Mouse (Mus musculus) kidney, embryonic 15.5 days (tissue): ENCODE results near the gene Sgms1. TPM values are rescaled to one million over a fixed set of nuclear protein-coding genes. Genes with fewer than 3 reads are reported as not detected.

ENCODE experiments used
- ATAC-seq: fragments of 200-750 bp; cut with Nextera tagmentation; replicated peaks from 2 replicates; pipeline ENCODE4 v1.8.0; 2017; ENCODE audit warnings: moderate TSS enrichment; ENCODE audit not compliant: low FRiP score
- H3K27ac ChIP-seq: fragments of 300-500 bp; sonication (generic); 2 replicates; pipeline ENCODE4 v1.5.1; 2015; ENCODE audit warnings: mild to moderate bottlenecking, inconsistent platforms
- H3K27me3 ChIP-seq: fragments of 300-500 bp; sonication (generic); 2 replicates; pipeline ENCODE4 v1.6.1; 2015; ENCODE audit warnings: inconsistent platforms
- H3K36me3 ChIP-seq: fragments of 300-500 bp; sonication (generic); 2 replicates; pipeline ENCODE4 v1.6.1; 2015; ENCODE audit warnings: inconsistent platforms
- H3K4me1 ChIP-seq: fragments of 300-500 bp; sonication (generic); 2 replicates; pipeline ENCODE4 v1.6.1; 2015; ENCODE audit warnings: inconsistent platforms
- H3K4me2 ChIP-seq: fragments of 300-500 bp; sonication (generic); 2 replicates; pipeline ENCODE4 v1.6.1; 2015; ENCODE audit warnings: moderate library complexity, mild to moderate bottlenecking, inconsistent platforms
- H3K4me3 ChIP-seq: fragments of 300-500 bp; sonication (generic); replicated peaks from 2 replicates; pipeline ENCODE4 v1.5.1; 2015; ENCODE audit warnings: mild to moderate bottlenecking, inconsistent platforms
- H3K9ac ChIP-seq: fragments of 300-500 bp; sonication (generic); 2 replicates; pipeline ENCODE4 v1.6.1; 2015; ENCODE audit warnings: mild to moderate bottlenecking, inconsistent platforms
- H3K9me3 ChIP-seq: fragments of 300-500 bp; sonication (generic); replicated peaks from 2 replicates; pipeline ENCODE4 v1.6.1; 2016; ENCODE audit warnings: inconsistent platforms
- WGBS: fragments of 180-500 bp; shearing (Covaris S2); methylation state at CpG from one replicate; pipeline ENCODE4 v1.1.7; 2015; ENCODE audit warnings: mixed read lengths; 5-methylcytosine and 5-hydroxymethylcytosine counted together
- polyA plus RNA-seq: library from polyadenylated mRNA; unstranded; fragments of >200 nt; fragmentation: Nextera tagmentation; extraction: Ambion mirVana; gene quantifications from 2 replicates; pipeline ENCODE4 v1.2.1, GENCODE M21; 2015

Gene Sgms1
- polyA plus RNA-seq, 1 experiment from 2014 or later, result 57.0 TPM

DNA sequence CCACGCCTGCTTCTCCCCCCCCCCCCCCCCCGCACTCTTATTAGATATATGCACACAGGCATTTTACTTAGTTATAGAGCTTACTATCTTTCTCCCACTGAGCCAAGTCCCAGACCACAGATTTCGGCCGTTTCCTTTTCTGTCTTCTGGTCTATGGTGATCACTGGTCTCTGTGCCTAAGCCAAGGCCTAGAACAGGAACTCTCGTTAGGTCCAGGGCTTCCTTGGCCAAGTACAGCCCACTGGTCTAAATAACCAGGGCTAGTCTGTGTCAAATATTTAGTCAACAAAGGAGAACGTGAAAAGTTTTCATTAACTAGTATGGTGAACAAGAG lies 150.1 kb downstream of the Sgms1 start:
- H3K9ac ChIP-seq, result no peak overlapping the region
- no peak overlapping the region for H3K4me2 ChIP-seq
- no peaks in the 10 kb centered on the region for H3K27me3 ChIP-seq
- ATAC-seq, result no peak
- no peaks in the 10 kb centered on the region for H3K9me3 ChIP-seq
- no peaks in the 10 kb centered on the region for H3K36me3 ChIP-seq
- 88% methylated on average over 6 of the region's 6 CpGs for WGBS
- peaks cover 38% of the 10 kb centered on the region for H3K4me1 ChIP-seq
- no peak overlapping the region for H3K27ac ChIP-seq
- H3K4me3 ChIP-seq, result no peak overlapping the region

GRCm38 (mm10) chr19:32238722-32239458 lies 150.6 kb downstream of the Sgms1 start:
- 0 out of 2 replicates have a peak, but pooled peaks have one; percentile 41 for ATAC-seq
- H3K4me3 ChIP-seq, result no peak overlapping the region
- H3K27me3 ChIP-seq, result no peaks in the 10 kb centered on the region
- WGBS, result 68% methylated on average over 11 of the region's 11 CpGs
- H3K4me1 ChIP-seq, result peaks cover 38% of the 10 kb centered on the region
- H3K4me2 ChIP-seq, result no peak overlapping the region
- no peaks in the 10 kb centered on the region for H3K36me3 ChIP-seq
- H3K9ac ChIP-seq, result no peak overlapping the region
- H3K9me3 ChIP-seq, result no peaks in the 10 kb centered on the region
- H3K27ac ChIP-seq, result no peak overlapping the region; the same call in 1 of the 2 replicates

- H3K4me2 ChIP-seq, result no peak overlapping the region
- WGBS, result 35% methylated on average over 5 of the region's 5 CpGs
- H3K9ac ChIP-seq, result no peak overlapping the region
- peak; percentile 77 for ATAC-seq
- H3K36me3 ChIP-seq, result no peaks in the 10 kb centered on the region
- no peak overlapping the region for H3K4me3 ChIP-seq
- H3K4me1 ChIP-seq, result peaks cover 32% of the 10 kb centered on the region
- H3K27ac ChIP-seq, result peak overlapping the region; percentile 28
- no peaks in the 10 kb centered on the region for H3K27me3 ChIP-seq
- H3K9me3 ChIP-seq, result no peaks in the 10 kb centered on the region
Observed at GRCm38 (mm10) chr19:32237685-32238084, 151.8 kb downstream of the Sgms1 start.

- Histone ChIP-seq H3K9ac (no peak overlapping the region), H3K4me2 (no peak overlapping the region)
Observed at GRCm38 (mm10) chr19:32237173-32237583, 152.3 kb downstream of the Sgms1 start.

DNA sequence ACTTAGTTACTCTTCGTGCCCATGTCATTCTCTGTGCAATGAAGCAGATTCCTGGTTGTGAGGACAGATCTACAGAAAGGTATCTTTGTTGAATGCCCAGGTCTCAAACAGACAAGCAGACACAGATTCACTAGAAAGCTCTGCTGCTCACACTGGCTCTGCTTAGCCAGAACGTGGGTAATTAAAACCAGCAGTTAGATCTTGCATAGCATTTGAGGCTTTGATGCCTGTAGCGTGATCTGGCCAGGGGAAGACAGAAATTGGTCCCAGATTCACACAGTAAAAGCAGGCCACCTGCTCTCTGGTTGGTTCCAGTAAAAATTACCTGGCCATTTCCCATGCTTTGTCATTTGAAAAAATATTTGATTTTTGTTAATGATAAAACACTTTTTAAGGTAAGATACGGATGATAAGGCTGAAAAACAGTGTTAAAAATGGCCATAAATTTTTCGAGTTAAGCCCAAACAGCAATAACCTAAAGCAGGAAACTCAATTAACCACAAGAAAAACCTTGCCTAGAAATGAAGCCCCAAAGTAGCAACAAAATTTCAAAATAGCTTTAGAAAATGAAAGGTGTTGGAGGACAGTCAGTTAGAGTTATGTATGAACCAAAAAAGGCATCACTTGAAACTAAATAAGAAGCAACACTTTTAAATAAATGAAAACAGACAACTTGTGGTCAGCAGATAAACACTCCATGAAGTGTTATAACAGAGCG lies 154.6 kb downstream of the Sgms1 start:
- H3K27ac ChIP-seq, result no peak overlapping the region
- H3K4me1 ChIP-seq, result peaks cover 20% of the 10 kb centered on the region
- H3K9me3 ChIP-seq, result no peaks in the 10 kb centered on the region
- no peak overlapping the region for H3K4me2 ChIP-seq
- H3K27me3 ChIP-seq, result no peaks in the 10 kb centered on the region
- no peak overlapping the region for H3K9ac ChIP-seq
- no peak for ATAC-seq
- H3K36me3 ChIP-seq, result no peaks in the 10 kb centered on the region
- WGBS, result 62% methylated on average over 6 of the region's 6 CpGs
- no peak overlapping the region for H3K4me3 ChIP-seq

More at GRCm38 (mm10) chr19:32237173-32237583, 152.3 kb downstream of the Sgms1 start:
- 0 out of 2 replicates have a peak, but pooled peaks have one; percentile 31 for ATAC-seq
- Histone ChIP-seq H3K27me3 (no peaks in the 10 kb centered on the region), H3K36me3 (no peaks in the 10 kb centered on the region), H3K4me3 (no peak overlapping the region), H3K27ac (peak overlapping the region; percentile 28), H3K4me1 (peaks cover 30% of the 10 kb centered on the region), H3K9me3 (no peaks in the 10 kb centered on the region)
- WGBS, result 87% methylated on average over 3 of the region's 3 CpGs

DNA sequence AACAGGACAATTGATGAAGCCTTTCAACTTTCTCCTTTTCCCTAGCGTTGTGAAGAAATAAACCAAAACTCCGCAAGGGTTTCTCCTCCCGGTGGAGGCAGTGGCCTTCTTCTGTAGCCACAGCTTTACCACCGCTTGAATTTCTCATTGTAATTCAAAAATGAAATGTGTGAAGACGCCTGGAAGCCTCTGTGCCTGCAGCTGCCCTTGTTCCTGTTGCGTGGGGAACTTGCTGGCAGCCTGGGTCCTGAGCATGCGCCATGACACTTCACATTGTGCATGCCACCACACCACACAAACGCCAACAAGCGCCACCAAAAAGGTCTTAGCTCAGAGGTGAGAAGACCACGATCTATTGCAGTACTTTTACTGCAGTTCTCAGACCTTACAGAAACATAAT lies 158.2 kb downstream of the Sgms1 start:
- Histone ChIP-seq H3K4me1 (no peaks in the 10 kb centered on the region), H3K9ac (no peak overlapping the region), H3K27me3 (no peaks in the 10 kb centered on the region), H3K27ac (no peak overlapping the region), H3K4me3 (no peak overlapping the region), H3K36me3 (no peaks in the 10 kb centered on the region), H3K4me2 (no peak overlapping the region), H3K9me3 (no peaks in the 10 kb centered on the region)
- 70% methylated on average over 10 of the region's 10 CpGs for WGBS
- ATAC-seq, result no peak

- Histone ChIP-seq H3K4me2 (no peak overlapping the region), H3K4me3 (no peak overlapping the region), H3K27ac (no peak overlapping the region), H3K36me3 (no peaks in the 10 kb centered on the region), H3K9me3 (no peaks in the 10 kb centered on the region), H3K4me1 (no peaks in the 10 kb centered on the region), H3K9ac (no peak overlapping the region), H3K27me3 (no peaks in the 10 kb centered on the region)
- WGBS, result 63% methylated on average over 5 of the region's 5 CpGs
- ATAC-seq, result no peak
Observed at GRCm38 (mm10) chr19:32230798-32231197, 158.7 kb downstream of the Sgms1 start.

GRCm38 (mm10) chr19:32230301-32230700 lies 159.2 kb downstream of the Sgms1 start:
- H3K9ac ChIP-seq, result no peak overlapping the region
- H3K9me3 ChIP-seq, result no peaks in the 10 kb centered on the region
- H3K27ac ChIP-seq, result no peak overlapping the region
- no peak for ATAC-seq
- no peak overlapping the region for H3K4me2 ChIP-seq
- WGBS, result 83% methylated on average over 5 of the region's 5 CpGs
- H3K4me3 ChIP-seq, result no peak overlapping the region
- no peaks in the 10 kb centered on the region for H3K27me3 ChIP-seq
- no peaks in the 10 kb centered on the region for H3K36me3 ChIP-seq
- no peaks in the 10 kb centered on the region for H3K4me1 ChIP-seq

DNA sequence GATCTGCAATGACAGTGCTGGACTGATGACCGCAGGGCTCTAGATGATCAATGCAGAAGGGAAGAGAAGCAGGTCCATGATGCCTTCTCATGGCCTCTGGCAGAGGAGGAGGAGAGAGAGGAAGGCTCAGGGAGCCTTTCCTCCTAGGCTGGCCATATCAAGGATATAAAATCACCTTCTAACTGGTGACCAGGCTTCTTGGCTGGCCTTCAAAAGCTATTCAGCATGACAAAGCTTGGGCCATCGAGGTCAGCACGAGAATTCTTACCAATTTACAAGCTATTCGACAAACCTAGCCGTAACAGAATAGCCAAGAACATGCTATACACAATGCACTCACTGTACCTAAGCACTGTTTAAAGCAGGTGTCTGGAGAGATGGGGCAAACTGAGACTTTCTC lies 159.7 kb downstream of the Sgms1 start:
- ATAC-seq, result no peak
- no peak overlapping the region for H3K4me3 ChIP-seq
- WGBS, result 84% methylated on average over 5 of the region's 5 CpGs
- H3K27ac ChIP-seq, result no peak overlapping the region
- no peak overlapping the region for H3K4me2 ChIP-seq
- H3K9ac ChIP-seq, result no peak overlapping the region
- no peaks in the 10 kb centered on the region for H3K9me3 ChIP-seq
- H3K4me1 ChIP-seq, result no peaks in the 10 kb centered on the region
- H3K27me3 ChIP-seq, result no peaks in the 10 kb centered on the region
- H3K36me3 ChIP-seq, result no peaks in the 10 kb centered on the region

DNA sequence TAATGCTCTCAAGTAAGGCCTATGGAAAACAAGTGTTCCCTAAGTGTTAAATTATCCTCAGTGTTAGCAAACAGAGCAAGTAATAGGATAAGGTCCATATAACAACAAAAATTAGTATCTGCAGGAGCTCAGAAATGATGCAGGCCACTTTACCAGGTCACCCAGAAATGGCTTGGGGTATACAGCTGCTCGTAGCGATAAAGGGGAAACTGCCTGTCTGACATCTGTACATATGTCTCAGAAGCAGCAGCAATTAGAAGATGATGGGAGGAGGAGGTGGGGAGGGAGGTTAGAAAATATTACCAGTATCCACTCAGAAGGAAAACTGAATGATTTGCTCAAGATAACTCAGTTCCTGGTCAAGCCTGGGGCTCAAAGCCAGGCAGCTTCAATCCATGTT lies 162.3 kb downstream of the Sgms1 start:
- 0 out of 2 replicates have a peak, but pooled peaks cover 4% of the 10 kb centered on the region for H3K4me1 ChIP-seq
- ATAC-seq, result no peak
- peaks cover 10% of the 10 kb centered on the region for H3K36me3 ChIP-seq
- no peak overlapping the region for H3K4me2 ChIP-seq
- WGBS, result 73% methylated on average over 2 of the region's 2 CpGs
- H3K4me3 ChIP-seq, result no peak overlapping the region
- H3K27ac ChIP-seq, result no peak overlapping the region
- no peaks in the 10 kb centered on the region for H3K9me3 ChIP-seq
- H3K27me3 ChIP-seq, result no peaks in the 10 kb centered on the region
- H3K9ac ChIP-seq, result no peak overlapping the region

DNA sequence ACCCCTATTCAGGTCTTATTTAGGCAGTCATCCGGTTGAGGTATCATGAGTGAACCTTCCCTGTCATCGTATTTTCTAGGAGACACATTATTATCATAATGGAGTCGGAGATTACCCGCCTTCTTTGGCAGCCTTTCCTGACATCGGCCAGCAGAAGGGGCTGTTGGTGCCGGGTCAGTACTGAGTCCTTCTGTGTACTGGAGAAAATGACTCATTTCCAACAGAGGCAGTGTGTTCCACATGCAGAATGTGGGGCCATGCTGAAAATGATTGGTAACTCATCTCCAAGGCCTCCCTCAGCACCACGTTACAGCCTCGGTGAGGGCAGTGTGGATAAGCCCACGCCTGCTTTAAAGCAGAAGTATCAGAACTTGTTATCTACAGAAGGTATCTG lies 164.4 kb downstream of the Sgms1 start:
- no peak for ATAC-seq
- Histone ChIP-seq H3K27ac (no peak overlapping the region), H3K27me3 (no peaks in the 10 kb centered on the region), H3K36me3 (peaks cover 15% of the 10 kb centered on the region), H3K9ac (no peak overlapping the region), H3K9me3 (no peaks in the 10 kb centered on the region), H3K4me3 (no peak overlapping the region), H3K4me1 (0 out of 2 replicates have a peak, but pooled peaks cover 4% of the 10 kb centered on the region), H3K4me2 (no peak overlapping the region)
- 77% methylated on average over 9 of the region's 9 CpGs for WGBS

GRCm38 (mm10) chr19:32224318-32225096 lies 165.0 kb downstream of the Sgms1 start:
- ATAC-seq, result no peak
- no peak overlapping the region for H3K4me3 ChIP-seq
- 0 out of 2 replicates have a peak, but pooled peaks cover 4% of the 10 kb centered on the region for H3K4me1 ChIP-seq
- no peak overlapping the region for H3K27ac ChIP-seq
- H3K27me3 ChIP-seq, result no peaks in the 10 kb centered on the region
- no peak overlapping the region for H3K4me2 ChIP-seq
- WGBS, result 71% methylated on average over 2 of the region's 2 CpGs
- H3K9ac ChIP-seq, result no peak overlapping the region
- peaks cover 15% of the 10 kb centered on the region for H3K36me3 ChIP-seq
- no peaks in the 10 kb centered on the region for H3K9me3 ChIP-seq
